Mouse (Mus musculus): Measurements from ENCODE around the gene Pced1b.
"Not testable (repeated sequence)": the region's sequence is repeated elsewhere in the genome, so short reads cannot be mapped to it uniquely, and the experiment has no call there.

Gene Pced1b

GRCm38 (mm10) chr15:97246911-97247790, at the start of gene Pced1b, which contains the start of gene Amigo2:
TSS of gene Pced1b (plus strand) at chr15:97247107.
TSS of gene Amigo2 (minus strand) at chr15:97247287.
- no peak for DNase-seq (ENCODE audit: low spot score)

DNA sequence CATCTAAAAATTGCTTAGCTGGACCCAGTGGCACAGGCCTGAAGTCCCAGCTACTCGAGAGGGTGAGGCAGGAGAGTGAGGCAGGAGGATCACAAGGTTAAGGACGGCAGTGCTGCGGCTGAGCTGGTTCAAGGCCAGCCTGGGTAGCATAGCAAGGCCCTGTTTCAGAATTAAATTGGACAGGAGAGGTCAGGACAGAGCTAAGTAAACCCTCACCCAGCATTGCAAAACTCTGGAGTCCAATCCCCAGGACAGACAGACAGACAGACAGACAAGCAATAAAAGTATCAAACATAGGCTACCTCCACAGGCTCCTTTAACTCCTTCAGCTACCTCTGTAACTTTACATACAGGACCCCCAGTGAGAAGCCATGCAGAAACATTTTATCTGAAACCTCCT, 42.0 kb upstream of the Pced1b start:
- DNase-seq (ENCODE audit: low spot score), result no peak

- DNase-seq (ENCODE audit: low spot score), result no peak
These were observed 41.1 kb upstream of the Pced1b start for GRCm38 (mm10) chr15:97205776-97206175.

DNA sequence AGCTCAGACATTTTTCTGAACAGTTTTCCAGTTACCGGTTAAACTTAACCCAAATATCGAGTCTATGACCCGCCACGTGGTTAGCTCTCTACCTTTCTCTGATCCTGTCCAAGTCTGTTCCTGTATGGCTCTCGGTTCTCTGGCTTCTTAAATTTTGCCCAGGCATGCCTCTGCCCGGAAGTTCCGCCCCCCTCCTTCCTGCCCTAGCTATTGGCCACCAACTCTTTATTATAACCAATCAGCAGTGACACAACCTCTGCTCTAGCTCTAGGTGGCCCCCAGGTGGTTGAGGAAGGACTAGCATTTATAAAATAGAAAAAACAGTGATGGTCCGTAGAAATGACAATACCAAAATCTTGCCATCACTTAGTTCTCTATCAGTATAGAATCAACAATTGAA, 40.4 kb upstream of the Pced1b start:
- DNase-seq (ENCODE audit: low spot score), result no peak

GRCm38 (mm10) chr15:97209754-97210153, 37.2 kb upstream of the Pced1b start:
- DNase-seq (ENCODE audit: low spot score), result not testable (repeated sequence)

- DNase-seq (ENCODE audit: low spot score), result no peak
These were observed 34.1 kb upstream of the Pced1b start for GRCm38 (mm10) chr15:97212501-97213477.

GRCm38 (mm10) chr15:97216843-97217242, 30.1 kb upstream of the Pced1b start:
- DNase-seq (ENCODE audit: low spot score), result no peak

DNA sequence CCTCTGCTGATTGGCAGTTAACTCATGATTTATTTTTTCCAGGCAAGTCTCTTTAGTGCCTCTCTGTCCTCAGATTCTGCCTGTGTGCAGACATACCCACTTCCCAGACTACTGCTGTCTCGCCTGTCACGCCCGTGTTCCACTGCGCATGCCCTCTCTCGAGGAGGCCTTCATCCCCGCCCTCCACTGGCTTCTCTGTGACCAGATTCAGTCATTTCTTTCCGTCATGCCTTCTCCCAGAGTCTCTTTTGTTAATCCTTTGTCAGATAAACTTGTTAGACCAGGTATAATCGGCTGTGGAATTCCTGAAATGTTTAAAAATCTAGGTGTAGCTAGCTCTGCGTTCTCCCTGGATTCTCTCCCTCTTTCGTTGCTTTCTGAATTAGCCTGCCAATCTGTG, 23.5 kb upstream of the Pced1b start:
- no peak for DNase-seq (ENCODE audit: low spot score)

GRCm38 (mm10) chr15:97224003-97224402, 22.9 kb upstream of the Pced1b start:
- DNase-seq (ENCODE audit: low spot score), result no peak

- no peak for DNase-seq (ENCODE audit: low spot score)
These were observed 17.3 kb upstream of the Pced1b start for GRCm38 (mm10) chr15:97229494-97230077.

GRCm38 (mm10) chr15:97234076-97234475, 12.8 kb upstream of the Pced1b start:
- DNase-seq (ENCODE audit: low spot score), result no peak

DNA sequence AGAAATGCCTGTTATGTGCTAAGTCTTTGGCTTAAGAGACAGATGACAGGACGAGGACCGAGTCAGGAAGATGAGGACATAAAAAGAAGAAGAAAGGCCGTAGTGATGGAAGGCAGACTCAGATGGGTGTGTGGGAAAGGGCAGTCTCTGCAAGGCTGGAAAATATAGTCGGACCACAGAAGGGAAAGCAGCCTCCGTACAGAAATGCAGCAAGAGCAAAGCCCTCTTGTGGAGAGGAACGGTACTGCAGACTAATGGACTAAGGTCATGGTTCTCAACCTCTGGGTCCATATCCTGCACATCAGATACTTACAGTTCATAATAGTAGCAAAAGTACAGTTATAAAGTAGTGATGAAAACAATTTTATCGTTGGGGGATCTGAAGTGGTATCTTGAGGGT, 11.7 kb upstream of the Pced1b start:
- no peak for DNase-seq (ENCODE audit: low spot score)

- no peak for DNase-seq (ENCODE audit: low spot score)
These were observed 10.0 kb upstream of the Pced1b start for GRCm38 (mm10) chr15:97236943-97237342.

DNA sequence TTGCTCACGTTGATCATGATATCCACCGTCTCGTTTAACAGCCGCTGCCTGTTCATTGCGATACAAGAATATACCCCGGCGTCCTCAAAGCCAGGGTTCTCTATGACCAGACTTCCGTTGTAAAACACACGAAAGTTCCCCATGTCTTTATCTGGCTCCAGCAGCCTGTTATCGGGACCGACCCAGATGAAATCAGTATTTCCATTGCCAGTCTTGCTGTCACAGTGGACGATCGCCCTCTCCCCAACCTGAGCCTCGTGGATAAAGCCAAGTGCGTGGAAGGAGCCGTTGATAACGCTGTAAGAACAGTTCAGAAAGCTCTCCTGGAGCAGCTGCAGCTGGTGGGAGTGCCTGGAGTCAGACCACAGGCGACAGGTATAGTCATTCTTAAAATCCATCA, 1.5 kb upstream of the Pced1b start:
- no peak for DNase-seq (ENCODE audit: low spot score)

DNA sequence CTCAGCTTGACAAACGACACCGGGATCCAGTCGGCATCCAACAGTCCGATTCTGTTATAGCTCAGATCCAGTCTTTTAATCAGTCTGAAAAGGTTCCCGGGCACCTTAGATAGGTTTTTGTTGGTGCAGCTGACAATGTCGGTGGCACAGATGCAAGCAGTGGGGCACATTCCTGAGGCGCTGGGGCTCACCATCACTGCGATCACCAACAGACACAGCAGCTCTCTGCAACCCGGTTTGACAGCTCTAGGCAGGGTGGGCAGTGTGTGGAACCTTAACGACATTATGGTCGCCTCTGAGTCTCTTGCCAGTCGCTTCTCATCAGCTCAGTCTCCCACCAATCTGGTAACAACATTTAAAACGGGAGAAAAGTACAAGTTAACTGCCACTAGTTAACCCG, 651 bp upstream of the Pced1b start:
- no peak for DNase-seq (ENCODE audit: low spot score)

DNA sequence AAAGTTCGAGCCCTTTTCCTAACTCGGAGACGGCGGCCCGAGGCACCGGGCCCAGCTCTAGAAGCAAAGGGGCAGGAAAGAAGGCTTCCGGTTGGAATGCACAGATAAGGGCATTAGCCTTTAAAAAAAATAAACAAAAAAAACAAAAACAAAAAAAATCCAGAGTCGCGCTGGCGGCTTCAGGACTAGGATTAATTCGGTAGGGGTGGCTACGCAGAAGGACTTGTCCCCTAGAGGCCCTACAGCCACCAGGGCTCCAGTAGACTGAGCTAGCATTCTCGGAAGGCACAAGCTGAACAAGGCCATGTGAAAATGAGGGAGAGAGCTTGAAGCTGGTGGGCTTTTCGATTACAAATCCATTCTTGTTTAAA, 869 bp downstream of the Pced1b start:
- no peak for DNase-seq (ENCODE audit: low spot score)

GRCm38 (mm10) chr15:97248296-97248695, 1.4 kb downstream of the Pced1b start:
- DNase-seq (ENCODE audit: low spot score), result no peak

DNA sequence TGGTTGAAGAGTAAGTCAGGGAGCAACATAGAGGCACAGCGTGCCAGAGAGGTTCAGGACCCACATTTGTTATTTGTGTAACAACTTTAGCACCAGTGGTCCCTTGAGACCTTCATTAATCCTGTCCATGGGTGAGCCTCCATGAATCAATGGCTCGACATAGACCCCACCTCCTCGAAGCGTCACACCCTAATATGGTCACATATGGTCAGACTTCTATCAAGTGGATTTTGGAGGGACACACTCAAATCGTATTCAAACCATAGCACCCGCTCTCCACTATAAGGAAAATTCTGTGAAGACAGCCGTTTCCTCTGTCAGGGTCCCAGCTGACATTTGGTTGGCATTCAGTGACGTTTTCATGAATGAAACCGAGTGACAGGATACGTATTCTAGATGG, 2.4 kb downstream of the Pced1b start:
- DNase-seq (ENCODE audit: low spot score), result no peak

DNA sequence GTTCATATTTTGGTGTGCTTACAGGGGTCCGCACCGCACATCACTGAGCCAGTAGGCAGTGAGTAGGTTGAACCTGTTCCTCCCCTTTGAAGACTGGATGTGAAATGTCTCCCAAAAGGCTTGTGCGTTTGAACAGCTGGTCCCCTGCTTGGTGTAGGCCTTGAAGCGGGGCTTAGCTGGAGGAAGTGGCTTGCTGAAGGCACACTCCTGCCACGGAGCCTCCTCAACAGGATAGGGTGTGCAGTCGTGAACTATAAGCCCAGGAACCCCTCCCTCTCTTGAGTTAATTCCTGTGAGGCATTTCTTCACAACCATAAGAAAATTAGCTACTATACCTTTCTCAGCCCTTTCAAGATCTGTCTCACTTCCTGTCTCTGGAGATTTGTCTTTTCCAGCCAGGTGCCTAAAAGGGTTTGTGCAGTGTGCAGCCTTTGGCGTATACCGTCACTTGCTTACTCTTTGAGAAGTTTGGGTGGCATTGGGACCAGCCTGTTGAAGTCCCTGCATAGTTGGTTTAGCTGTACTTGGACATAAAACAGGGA, 5.7 kb downstream of the Pced1b start:
- DNase-seq (ENCODE audit: low spot score), result no peak

GRCm38 (mm10) chr15:97254375-97254774, 7.5 kb downstream of the Pced1b start:
- no peak for DNase-seq (ENCODE audit: low spot score)

DNA sequence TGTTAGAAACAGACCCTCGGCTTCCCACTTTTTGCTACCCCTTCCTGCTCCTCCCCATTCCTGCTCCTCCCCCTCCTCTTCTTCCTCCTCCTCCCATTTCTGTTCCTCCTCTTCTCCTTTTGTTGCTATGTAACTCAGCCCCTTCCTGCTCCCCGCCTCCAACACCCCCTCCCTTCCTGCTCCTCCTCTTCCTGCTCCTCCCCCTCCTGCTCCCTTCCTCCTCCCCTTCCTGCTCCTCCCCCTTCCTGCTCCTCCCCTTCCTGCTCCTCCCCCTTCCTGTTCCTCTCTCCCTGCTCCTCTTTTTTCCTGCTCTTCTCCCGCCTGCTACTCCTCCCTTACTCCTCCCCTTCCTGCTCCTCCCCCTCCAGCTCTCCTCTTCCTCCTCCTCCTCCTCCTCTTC, 8.9 kb downstream of the Pced1b start:
- no peak for DNase-seq (ENCODE audit: low spot score)

GRCm38 (mm10) chr15:97256411-97256810, 9.5 kb downstream of the Pced1b start:
- no peak for DNase-seq (ENCODE audit: low spot score)

Data from left cerebral cortex, adult 11 months (tissue).